Mouse (Mus musculus) lung, postnatal 36 days (tissue): ENCODE measurements around the gene 4930415O20Rik.

Source experiments
- DNase-seq: peaks from one replicate; pipeline ENCODE4 v3.0.0; 2022; ENCODE audit warnings: mixed read lengths

4930415O20Rik gene

DNA sequence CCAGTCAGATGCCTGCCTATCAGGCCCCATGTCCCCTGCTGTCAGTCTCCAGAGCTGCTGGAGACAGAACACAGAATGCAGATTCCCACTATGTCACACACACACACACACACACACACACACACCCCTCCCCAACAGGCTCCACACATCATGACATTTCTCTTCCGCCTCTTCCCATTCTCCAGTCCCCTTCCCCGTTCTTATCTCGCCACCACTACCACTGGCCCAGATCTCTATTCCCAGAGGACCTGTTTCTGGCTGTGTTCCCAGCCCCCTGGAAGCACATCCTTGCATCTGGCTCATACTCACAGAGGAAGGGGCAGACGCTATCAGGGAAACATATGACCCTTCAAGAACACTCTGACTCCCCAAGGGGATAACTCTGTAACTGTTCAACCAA is 36.8 kb downstream of the 4930415O20Rik start:
- DNase-seq, result peak; percentile 42

DNA sequence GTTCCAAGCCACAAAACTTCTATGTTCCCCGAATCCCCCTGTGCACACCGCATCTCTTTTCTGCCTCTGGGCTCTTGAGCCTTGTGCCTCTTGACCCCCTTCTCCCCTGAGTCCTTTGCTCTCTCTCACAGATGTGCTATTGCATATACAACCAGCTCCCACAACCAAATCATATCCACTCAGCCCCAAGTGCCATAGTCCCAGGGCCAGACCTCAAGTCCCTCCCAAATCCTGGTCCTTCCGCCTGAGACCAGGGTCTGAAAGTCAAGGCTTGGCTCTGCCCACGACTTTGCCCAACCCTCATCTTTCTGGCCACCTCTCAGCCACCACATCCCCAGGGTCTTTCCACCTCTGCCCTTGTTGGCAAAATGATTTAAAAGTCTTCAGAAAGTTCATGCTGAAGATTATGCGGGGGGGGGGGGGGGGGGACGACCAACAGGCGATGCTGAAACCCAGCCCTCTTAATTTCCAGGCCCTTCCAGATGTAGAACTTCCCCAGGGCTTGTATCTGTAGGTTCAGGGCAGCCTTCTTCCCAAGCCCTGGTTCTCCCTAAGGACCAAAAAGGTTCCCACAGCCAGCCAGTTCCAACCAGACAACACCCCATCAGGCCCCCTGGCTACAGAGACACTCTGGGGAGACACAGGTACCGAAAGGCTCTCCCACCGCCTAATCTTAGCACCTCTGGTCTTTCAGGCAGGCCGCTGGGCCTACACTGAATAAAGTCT is 37.4 kb downstream of the 4930415O20Rik start:
- DNase-seq, result no peak

DNA sequence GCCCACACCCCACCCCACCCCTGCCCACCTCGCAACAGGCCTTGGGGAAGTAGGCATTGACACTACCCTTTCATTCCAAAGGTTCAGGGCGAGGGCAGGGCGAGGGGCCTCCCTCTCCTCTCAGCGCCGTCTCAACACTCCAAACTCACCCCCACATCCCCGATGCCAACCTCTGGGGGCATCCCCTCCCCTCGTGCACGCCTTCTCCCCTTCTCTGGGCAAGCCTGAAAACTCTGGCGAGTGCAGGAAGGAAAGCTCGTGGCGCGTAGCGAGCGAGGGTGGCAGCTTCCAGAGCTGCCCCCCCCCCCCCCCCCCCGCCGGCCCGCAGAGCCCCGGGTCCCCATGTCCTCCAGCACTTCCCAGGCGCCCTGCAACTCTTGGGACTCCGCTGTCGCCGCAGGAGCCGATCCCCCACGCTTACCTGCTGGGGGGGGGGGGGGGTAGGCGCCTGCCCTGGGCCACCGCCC is 38.0 kb downstream of the 4930415O20Rik start:
- DNase-seq, result no peak

DNA sequence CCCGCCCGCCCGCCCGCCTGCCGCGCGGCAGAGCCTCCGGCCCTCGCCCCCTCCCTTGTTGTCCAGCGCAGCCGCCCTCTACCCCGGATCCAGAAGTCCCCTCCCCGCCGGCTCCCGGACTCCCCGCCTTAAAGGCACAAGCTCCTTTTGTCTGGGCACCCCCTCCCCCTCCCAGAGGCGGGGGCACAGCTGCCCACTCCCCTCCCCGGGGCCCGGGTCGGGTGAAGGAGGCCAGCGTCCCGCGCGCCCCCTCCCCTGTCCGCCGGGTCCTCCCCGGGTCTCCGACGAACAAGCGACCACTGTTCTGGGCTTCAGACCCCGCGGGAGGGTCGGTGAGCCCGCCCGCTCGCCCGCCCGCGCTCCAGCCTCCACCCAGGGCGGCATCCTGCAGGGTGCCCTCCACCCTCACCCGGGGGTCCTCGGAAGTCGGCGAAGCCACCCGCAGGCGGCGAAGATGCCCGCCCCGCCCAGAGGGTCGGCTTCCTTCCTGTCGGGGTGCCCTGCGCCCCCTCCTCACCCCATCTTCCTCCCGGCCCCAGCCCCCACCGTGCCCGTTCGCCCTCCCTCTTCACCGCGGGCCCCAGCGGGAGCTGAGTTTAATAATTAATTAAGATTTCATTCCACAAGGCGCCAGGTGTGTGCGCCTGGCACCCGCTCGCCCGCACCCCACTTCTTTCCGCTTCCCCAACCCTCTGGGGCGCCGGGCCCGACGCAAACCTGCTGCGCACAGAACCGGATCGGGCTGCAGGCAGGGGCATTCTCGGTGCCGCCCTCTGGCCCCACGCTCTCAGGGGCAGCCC is 38.7 kb downstream of the 4930415O20Rik start, which contains the start of gene Adcy6:
Adcy6 (minus strand) TSS at position 746 of the 800 bp plus-strand sequence.
- peak; percentile 85 for DNase-seq

DNA sequence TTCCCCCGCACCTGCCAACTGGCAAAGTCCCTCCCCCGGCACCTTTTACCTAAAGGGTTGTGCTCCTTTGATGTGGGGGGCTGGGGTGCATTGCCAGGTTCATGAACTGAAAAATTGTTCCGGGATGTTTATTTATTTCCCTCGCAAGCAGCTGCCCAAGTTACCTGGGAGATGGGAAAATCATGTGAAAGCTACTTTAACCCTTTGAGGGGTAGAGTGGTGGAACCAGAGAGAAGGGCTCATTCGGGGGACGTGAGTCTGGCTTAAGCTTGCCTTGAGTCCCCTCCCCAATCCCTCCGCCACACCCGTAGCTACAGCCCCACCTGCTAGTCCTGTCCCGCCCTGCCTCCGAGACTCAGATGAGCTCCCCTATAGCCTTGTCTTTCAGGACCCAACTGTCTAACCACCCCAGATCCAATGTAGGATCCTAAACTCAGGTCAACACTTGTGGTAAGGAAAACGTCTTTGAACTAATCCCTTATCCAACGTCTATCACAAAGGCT is 39.4 kb downstream of the 4930415O20Rik start:
- no peak for DNase-seq

DNA sequence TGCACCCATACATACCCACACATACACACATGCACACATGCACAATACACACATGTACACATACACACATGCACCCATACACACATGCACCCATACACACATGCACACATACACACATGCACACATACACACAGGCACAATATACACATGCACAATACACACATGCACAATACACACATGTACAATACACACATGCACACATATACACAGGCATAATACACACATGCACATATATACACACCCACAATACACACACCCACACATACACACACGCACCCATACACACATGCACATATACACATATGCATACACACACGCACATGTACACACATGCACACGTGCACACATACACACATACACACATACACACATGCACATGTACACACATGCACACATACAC is 41.4 kb downstream of the 4930415O20Rik start:
- no peak for DNase-seq

DNA sequence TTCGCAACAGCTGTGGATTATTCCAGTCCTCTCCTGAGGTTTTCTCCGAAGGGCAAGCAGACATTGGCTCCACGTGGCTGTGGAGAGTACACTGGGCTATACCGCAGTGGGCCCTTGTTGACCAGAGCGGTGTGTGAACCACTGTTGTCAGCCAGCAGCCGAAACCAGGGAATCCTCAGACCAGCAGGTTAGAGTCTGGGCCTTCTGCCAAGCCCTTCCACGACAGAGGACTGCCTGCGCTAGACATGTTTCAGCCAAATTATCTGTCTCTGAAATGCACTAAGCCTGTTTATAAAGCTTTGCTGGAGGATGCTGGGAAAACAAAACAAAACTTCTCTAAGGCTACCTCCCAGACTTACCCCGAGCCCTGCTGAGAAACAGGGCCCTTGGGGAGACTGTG is 43.7 kb downstream of the 4930415O20Rik start:
- no peak for DNase-seq

DNA sequence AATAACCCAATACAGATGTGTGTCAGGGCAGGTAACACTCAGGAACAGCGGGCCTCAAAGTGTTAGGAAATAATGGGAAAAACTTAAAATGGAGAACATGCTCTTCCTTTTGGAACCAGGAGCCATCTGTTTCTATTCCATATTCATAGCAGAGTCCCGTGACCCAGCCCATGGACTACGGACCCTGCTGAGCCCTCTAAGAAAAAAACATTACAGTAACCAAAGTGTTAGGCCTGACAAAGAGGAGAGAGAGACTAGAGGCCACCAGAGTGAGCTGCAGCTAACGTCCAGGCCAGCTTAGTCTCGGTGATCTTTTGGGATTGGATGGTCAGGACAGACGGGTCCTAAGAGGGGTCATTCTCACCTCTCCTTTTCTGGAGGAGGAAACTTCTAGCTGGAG is 44.2 kb downstream of the 4930415O20Rik start:
- DNase-seq, result no peak

DNA sequence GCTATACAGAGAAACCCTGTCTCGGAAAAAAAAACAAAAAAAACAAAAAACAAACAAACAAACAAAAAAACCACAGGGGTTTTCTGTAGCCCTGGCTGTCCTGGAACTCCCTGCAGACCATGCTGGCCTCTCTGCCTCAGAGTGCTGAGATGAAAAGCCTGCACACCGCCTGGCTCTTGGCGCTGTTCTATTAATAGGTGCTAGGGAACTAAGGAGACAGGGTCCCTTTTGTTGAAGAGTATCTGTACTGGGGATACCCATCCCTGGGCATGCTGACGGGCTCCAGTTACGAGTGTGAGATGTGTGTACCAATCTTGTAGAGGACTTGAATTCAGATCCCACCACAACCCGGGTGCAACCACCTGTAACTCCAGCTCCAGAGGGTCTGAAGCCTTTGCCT is 44.9 kb downstream of the 4930415O20Rik start:
- DNase-seq, result no peak

DNA sequence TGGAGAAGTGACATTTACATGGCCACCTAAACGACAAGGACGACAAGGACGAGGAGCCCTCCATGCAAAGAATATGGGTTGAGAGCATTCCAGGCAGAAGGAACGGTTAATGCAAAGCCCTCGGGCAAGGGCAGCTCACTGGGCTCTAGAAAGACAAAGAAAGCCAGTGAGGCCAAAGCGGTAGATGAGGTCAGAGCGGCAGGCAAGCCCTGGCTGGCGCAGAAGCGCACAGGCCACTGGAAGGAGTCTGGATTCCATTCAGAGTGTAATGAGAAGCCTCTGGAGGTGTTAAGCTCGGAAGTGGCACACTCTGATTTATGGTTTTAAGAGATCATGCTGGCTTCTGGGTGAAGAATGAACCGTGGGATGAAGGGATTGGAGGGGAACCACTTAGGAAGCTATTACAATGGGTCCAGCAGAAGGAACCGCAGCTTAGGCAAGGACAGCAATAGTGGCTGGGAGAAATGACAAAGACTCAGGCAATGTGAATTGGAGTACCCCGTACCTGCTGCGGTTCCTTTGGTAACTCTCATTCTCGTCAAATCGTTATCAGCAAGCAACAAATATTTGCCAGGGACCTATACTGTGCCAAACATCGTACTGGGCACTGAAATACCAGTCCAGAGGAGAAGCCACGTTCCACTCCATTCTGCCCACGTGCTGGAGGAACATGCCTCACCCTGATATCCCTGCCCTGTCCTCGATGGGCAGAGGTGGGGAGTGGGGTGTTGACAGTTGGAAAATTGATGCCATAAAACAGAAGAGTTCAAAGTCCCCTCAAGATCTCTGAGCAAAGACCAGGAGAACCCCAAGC is 45.8 kb downstream of the 4930415O20Rik start:
- no peak for DNase-seq

DNA sequence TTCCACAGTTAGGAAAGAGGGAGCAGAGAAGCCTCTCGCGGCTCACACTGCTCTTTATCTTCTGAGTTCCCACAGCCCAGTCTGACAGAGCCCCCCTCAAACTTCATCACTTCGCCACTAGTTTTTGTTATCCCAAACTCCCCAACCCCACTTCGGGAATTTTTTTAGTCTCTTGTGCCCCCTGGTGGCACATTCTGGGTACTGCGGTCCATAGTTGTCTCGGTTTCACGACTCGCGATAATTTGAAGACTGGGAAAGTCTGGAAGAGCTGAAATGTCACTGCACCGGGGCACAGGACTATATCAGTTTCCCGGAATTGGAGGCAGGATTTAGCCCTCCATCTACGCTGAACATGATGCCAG is 46.4 kb downstream of the 4930415O20Rik start:
- DNase-seq, result peak; percentile 82

DNA sequence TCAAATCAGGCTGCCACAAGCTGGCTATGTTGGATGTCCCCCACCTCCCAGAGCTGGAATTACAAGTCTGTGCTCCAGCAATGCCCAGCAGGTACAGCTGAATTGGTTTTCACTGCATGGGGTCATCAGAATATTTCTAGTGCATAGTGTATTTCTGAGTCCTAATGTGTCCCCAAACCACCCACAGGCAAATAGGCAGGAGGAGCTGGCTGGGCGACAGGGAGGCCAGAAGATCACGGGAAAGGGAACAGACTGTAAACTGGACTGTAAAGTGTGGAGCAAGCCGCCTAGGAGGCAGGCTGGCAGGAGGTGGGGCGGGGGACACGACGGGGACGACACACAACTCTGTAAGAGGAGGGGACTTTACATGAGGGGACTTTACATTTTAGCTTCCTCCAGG is 51.4 kb downstream of the 4930415O20Rik start:
- no peak for DNase-seq

DNA sequence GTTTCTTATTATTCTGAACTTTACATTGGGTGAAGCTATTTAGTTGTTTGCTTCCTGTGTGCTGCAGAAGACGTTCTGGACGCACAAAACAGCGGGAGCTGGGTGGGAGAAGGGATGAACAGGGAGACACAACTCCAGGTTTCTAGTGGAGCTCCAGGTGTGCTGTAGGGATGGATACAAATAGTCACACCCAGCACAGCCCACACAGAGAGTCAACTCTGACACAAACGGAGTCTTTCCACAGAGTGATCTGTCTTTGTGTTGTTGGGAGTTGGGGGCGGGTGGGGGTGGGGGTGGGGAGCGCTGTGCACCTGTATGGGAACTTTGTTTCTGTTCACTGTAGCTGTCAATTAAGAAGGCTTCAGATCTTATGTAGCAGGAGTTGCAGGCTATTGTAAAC is 51.9 kb downstream of the 4930415O20Rik start:
- DNase-seq, result no peak

DNA sequence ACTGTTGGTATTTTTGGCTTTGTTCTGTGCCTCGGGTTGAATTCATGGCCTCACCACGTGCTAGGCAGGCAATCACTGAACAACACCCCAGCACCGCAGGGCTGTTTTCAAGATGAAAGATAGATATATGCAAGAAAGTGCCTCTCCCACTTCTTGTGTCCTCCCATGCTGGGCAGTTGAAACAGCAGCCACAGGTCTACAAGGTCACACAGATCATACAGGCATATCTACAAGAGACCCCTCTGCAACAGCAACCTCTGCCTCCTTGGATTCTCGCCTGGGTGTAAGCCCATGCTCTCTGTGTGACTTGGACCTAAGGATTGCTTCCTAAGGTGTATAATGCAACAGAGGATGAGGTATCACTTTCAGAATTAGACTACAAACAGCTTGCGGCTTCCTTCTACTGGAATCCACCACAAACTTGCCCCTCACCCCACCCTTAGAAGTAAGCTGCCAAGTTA is 52.6 kb downstream of the 4930415O20Rik start:
- no peak for DNase-seq

DNA sequence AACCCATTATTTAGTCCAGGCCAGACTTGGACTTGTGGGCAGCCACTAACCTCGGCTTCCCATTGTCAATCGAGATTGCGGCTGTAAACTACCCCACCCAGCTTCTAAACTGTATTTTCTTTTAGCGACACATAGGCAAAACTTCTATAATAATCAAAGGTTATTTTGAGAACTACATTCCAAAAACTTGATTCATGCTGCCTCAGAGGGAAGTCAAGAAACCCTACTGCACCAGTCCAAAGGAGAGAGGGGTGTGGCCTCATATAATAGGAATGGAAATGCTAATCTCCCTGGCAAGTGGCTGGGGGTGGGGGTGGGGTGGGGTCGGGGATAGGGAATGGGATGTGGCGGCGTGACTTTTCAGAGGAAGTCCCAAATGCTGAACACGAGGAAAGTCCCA is 55.3 kb downstream of the 4930415O20Rik start:
- peak; percentile 9 for DNase-seq

DNA sequence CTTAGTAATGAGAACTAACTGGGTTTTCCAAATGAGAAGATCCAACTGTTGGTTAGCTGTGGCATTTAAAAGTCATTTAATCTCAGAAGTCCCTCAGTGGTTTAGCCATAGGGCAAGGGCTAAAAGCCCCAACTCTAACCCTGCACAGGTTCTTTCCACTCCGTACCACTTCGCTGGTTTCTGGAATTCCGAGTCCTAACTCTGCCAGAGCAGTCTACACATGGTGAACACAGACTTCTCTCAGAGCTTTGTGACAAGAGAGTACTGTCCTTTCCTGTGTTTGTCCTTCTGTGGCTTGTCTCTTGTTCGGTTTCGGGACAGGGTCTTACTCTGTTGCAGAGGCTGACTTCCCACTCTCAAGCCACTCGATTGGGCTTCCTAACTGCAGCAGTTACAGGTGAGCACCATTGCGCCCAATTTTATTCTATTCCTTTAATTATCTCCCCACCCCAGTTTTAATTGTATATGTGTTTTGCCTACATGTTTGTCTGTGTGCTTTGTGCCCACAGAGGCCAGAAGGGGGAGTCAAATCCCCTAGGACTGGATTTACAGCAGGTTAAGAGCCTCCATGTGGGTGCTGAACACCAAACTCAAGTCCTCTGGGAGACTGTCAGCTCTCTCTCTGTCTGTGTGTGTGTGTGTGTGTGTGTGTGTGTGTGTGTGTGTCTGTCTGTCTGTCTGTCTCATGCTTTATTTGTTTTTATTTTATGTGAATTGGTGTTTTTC is 55.8 kb downstream of the 4930415O20Rik start:
- no peak for DNase-seq

DNA sequence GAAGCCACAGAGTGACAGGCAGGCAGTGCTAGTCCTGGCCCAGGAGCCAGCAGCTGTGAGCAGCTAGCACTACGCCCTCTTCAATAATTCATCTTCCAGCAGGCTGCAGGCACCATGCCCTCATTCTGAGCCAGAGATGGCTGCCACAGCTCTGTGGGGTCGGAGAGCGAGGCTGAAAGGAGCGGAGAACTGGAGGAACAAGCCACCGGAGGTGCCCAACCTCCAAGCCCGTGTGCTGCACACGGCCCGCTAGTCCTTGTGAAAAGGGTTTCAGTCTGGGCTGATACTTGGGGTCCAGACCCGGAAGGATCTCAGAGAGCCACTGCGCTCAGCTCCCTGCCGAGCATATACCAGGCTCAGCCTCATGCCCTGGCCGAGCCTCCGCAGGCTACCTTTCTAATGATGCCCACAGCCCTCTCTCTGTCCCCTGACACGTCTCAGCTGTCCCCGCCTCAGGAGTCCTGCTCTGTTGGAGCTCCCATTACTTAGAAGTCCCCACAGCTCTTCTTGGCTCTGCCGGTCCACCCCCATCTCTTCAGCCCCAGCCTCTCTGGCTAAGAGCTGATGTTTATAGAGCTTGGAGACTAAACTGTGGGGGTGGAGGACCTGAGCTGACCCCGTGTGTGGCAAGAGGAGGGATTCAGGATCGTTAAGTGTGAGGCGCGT is 57.9 kb downstream of the 4930415O20Rik start:
- peak; percentile 10 for DNase-seq

DNA sequence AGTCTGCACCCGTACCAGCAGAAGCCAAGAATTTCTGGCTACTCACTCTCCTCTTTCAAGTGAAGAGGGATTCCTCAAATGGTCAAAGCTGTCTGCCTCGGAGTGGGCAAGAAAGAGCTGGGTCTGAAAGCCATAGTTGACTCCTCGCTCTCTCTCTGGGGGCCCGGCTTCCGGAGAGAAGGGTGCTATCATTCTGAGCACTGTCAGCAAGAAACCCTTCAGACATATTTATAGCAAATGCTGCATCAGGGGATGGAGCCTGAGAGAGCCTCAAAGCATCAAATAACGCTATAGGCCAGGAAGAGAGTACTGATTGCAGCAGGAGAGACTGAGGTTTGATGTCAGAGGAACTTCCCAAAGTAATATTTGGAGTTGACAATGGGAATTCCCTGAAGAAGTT is 58.7 kb downstream of the 4930415O20Rik start:
- DNase-seq, result no peak

DNA sequence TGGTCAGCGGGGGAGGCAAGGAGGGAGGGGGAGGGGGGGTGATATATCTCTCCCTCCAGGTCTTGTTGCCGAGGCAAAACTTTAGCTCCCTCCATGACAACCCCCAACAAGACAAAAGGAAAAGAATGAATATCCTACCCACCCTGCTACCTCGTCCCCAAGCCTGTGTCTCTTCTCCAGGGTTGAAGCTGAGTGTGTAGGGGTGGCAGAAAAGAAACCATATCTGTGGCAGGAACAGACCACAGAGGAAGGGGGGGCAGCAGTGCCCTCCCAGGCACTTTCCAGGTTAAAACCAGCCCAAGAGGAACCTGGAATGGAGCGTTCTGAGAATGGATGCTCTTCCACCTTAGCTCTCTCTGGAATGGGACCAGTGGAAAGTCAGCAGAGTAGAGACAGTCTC is 59.7 kb downstream of the 4930415O20Rik start, which contains the start of gene Cacnb3:
Cacnb3 (plus strand) TSS at position 301 of the 400 bp plus-strand sequence.
- no peak for DNase-seq

DNA sequence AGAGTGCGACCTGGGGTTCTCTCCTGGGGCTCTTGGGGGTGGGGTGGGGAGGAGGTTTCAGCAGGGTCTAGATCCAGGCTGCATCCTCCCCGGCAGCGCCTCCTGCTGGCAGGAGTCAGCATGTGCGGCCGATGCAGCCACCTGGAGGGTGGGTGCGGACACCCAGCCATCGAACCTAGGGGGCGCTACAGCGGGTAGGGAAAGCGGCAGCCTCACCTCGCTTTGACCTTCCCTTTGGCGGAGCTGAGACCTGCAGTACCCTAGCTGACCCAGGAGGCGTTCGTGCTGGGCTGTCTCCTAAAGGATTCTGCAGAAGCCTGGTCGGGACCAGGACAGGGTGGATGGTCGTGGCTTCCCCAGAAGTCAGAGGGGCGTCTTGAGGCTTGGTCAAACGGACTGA is 60.7 kb downstream of the 4930415O20Rik start:
- peak; percentile 70 for DNase-seq

DNA sequence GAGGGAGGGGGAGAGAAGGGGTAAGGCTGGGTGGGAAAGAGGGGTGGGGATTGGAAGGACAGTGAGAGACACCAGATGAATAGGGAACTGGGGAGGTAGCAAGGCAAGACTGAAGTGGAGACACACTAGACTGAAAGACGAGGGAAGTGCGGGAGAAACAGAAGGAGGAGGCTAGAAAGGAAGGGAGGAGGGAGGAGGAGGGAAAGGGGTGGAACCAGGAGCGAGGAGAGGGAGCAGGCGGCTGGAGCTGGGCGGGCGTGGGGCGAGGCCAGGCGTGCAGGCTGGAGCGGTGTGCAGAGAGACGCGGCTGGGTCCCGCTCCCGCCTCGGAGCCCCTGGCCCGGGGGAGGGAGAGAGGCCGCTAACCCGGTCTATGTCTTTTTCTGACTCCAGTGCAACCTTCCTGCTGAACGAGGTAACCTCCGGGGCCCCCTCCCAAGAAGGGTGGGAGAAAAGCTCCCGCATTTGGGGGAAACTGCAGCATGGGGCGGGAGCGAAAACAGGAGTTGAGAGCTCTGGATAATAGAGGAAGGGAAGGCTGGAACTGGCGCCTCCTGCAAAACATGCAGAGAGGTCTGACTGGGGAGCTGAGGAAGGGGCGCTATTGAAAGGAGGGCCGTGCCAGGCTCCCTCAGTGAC is 61.4 kb downstream of the 4930415O20Rik start:
- peak; percentile 78 for DNase-seq
